Mouse (Mus musculus): Measurements from ENCODE around the gene March6. TPM values are rescaled to one million over a fixed set of nuclear protein-coding genes. Genes with fewer than 3 reads are reported as not detected.

The March6 gene
- total RNA-seq (2021), result 100 to 1,000 TPM; 183 to 187 TPM

GRCm38 (mm10) chr15:31530659-31531445 is at the start of gene March6:
TSS of gene March6 (minus strand) at chr15:31531053.
- peak; percentile 90 to 91 for DNase-seq

GRCm38 (mm10) chr15:31576076-31576475 is 45.2 kb upstream of the March6 start:
- DNase-seq, result no peak

- DNase-seq, result no peak
Observed at GRCm38 (mm10) chr15:31573692-31574091, 42.8 kb upstream of the March6 start.

DNA sequence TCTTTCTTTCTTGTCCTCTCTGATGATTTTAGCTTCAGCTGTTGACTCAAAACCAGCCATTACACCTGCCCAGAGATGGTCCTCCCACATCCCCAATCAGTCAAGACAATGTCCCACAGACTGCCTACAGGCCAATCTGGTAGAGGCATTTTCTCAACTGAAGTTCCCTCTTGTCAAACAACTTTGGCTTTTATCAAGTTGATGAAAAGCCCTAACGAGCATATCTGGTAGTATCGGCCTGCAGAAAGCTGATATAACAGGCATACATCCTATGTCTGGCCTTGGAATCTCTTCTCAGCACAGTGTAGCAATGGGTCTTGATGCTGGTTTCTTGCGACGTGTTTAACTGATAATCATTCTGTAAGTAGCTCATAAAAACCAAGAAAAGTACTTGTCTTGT is 42.4 kb upstream of the March6 start:
- no peak for DNase-seq

DNA sequence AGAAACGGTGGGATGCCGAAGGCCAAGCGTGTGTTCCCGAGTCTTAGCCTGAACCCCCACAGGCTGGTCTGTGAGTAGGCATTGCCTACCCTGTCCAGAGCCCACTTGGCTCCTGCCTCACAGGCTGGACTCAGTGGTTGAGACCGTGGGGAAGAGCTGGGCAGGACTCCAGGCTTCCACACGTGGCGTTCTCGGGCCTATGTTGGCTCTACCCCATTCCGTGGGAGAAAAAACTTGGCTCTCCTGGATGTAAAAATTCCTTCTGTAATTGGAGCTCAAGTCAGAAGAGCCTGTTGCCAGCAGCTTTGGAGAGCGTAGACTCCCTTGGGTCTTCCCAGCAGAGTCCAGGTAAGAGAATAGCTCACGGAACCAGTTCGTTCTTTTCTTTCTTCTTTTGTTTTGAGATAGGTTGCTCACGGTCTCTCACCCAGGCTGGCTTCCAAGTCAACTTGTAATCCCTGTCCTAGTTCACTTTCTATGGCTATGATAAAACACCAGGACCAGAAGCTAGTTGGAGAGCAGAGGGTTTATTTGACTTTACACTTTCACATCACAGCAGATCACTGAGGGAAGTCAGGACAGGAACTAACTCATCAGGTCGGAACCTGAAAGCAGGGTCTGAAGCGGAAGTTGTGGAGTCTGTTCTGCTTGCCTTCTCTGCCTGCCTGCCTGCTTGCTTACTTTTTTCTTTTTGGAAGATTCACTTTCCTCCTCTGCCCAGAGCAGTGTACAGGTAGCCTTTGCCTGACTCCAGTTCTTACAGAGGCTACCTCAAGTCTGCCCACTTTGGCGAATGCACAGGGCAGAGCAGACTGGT is 41.3 kb upstream of the March6 start:
- no peak for DNase-seq

DNA sequence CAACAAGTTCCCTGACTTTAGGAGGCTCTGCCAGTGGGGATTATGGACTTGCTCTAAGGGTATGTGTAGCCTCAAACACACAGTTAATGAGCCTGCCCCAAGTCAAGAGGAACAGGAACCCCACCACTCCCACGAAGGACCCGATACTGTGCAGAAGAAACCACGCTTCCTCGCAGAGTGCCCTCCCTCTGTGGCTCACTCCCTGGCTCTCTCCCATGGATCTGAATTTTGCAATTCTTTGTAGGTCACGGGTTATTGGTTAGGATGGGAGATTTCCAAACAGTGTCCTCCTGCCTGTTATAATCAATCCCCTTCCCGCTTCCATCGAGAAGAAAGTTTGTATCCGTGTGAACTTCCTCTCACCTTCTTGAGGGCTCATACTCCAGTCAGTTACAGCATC is 40.1 kb upstream of the March6 start:
- no peak for DNase-seq

DNA sequence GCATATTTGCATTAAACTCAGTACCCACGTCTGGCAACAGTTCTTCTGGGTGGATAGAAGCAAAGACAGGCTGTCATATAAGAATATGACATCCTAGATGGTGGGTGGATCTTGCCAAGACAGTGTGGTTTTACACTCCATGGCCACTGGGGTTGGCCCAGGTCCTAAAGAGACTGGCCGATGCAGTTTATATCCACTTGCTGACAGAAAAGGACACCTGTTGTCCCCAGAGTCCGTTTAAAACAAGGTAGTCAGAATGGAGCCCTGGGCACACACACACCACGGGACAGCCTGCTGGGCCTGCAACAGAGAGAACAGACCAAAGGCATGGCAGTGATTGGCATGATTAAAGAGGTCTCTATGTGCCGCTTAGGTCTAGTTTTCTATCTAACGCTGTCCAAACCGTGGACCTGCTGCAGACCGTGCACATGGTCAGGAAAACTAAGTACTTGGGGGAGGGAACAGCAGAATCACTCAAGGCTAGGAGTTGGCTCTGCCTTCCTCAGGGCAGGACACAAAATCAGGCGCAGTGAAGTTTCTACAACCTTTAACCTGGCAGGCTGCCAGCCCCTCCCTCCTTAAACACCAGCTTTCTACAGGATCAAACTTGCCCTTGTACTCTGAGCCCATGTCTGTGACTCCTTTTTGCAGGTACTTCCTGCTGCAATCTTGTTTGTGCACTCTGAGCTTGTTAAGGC is 38.6 kb upstream of the March6 start:
- no peak for DNase-seq

- no peak for DNase-seq
Observed at GRCm38 (mm10) chr15:31568581-31568996, 37.7 kb upstream of the March6 start.

DNA sequence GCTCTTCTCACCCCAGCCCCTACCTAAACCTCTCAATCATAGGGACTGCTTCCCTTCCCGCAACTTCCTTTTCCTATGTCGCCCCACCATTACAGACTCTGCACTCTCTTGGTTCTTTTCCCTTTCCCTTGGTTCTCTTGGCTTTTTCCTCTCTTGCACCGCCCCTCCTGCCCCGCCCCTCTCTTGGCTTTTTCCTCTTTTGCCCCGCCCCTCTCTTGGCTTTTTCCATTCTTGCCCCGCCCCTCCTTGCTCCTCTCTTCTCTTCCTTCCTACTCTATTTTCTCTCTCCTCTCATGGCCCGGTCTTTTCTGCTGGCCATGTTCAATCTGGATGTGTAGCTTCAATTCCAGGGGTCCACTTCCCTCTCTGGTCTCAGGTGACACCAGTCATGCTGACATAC is 36.6 kb upstream of the March6 start:
- DNase-seq, result no peak

DNA sequence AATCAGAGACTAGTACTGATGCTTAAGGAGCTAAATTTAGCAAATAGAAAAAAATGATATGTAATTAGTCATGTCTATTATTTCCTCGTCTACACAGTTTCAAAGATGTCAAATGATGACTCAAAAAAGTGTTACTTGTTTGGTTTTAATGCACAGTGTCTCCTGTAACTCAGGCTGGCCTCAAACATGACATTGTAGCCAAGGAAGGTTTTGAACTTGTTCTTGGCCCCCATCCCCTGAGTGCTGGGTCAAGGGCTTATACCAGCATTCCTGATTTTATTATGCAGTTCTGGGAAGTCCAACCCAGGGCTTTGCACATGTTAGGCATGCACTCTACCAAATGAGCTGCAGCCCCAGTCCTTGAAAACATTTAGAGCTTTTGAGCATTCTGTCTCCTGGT is 34.9 kb upstream of the March6 start:
- no peak for DNase-seq

DNA sequence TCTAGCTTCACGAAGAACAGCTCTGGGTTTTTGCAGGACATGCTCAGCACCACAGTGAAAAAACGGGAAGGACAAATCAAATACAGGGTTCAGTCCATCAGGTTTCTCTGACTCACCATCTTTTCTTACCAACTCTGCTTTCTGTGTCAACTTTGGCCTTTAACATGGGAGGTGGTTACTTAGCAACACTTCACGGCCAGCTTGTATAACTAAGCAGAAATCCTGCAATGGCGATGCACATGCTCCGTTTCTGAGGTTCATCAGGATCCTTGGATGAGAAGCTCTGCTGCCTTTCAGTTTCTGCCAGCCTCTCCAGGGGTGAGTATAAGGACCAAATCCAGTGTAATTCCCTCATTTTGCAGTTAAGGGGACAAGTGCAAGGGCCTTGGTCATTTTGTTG is 34.3 kb upstream of the March6 start, which contains the start of gene Cmbl:
Gene Cmbl (plus strand): TSS at position 206 of the 400 bp plus-strand sequence.
- DNase-seq, result no peak

GRCm38 (mm10) chr15:31563577-31564546 is 33.0 kb upstream of the March6 start:
- no peak for DNase-seq

DNA sequence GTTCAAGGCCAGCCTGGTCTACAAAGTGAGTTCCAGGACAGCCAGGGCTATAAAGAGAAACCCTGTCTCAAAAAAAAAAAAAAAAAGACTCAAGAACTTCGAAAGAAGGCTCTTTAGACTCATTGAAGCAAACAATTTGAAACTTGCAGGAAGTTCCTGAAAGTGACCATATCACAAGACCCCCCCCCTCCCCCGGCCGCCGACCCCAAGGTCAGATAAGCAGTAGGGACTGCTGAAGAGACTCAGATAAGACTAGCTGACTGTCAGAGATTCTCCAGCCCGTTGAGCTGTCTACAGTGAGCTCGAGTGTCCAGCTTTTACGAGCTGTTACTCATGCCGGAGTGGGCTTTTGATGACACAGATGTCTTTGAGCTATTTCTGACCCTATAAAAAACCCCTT is 32.0 kb upstream of the March6 start:
- DNase-seq, result no peak

DNA sequence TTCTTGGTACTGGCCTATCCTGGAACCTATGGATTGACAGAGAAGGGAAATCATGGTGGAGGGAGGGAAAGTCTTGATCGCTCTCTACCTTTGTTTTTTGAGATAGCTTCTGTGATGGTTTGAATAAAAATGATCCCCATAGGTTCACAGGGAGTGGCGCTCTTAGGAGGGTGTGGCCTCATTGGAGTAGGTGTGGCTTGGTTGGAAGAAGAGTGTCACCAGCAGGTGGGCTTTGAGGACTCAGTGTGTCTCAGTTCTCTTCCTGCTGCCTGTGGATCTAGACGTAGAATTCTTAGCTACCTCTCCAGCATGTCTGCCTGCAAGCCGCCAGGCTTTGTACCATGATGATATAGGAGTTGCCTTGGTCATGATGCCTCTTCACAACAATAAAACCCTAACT is 31.1 kb upstream of the March6 start:
- no peak for DNase-seq

GRCm38 (mm10) chr15:31561390-31561789 is 30.5 kb upstream of the March6 start:
- no peak for DNase-seq

- DNase-seq, result no peak
Observed at GRCm38 (mm10) chr15:31554855-31555254, 24.0 kb upstream of the March6 start.

DNA sequence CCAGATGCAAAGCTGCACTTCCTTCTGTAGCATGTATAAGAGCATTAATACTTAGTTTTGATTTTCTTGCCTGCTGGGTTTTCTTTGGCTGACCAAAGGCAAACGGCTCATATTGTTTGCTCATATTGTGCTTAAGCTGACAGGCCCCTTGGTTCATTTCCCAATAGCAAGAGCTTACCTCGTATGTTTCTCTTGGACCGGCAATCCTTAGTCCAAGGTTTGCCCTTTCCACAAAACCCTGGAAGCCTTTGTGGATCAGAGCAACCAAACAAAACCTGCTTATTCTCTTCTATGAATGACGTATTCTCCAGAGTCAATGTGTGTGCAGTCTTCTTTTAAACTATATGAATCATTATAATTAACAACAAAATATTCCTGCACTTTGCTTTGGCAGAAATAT is 19.5 kb upstream of the March6 start:
- no peak for DNase-seq

GRCm38 (mm10) chr15:31547421-31547820 is 16.6 kb upstream of the March6 start:
- no peak for DNase-seq

DNA sequence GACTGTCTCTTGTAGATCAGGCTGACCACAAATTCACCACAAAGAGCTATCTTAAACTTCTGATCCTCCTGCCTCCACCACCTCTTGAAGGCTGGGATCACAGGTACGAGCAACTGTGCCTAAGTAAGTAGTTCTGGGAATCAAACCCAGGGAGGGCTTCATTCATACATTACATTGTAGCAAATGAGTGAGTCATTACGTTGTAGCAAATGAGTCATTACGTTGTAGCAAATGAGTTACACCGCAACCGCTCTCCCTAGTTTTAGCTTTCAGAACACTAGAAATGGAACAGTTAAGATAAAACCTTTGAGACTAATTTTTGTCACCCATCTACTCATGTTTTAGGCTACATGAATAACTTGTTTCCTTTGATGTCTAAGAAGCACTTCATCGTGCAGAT is 15.4 kb upstream of the March6 start:
- DNase-seq, result no peak

GRCm38 (mm10) chr15:31545058-31545457 is 14.2 kb upstream of the March6 start:
- no peak for DNase-seq

DNA sequence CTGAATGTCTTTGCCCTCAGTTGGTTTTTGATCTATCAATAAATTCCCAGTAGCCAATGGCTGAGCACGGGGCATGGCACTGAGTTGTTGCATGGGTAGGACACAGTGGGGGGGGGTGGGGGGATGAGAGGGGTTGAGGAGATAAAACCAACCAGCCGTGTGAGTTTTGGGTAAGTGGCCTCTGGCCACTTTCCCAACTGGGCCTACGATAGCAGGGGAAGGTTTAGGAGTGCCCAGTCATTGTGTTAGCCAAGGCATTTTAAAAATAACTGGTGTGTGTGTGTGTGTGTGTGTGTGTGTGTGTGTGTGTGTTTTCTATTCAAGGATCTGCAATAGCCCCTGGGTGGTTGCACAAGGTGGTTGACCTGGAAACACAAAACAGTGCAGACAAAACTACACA is 12.4 kb upstream of the March6 start:
- no peak for DNase-seq
